Mouse (Mus musculus) frontal cortex, adult (tissue): Measurements from ENCODE around the gene Tagap.

Experiments used
- ATAC-seq: cut with Nextera tagmentation; 2 replicates; pipeline ENCODE4 v1.9.2; 2017; ENCODE audit warnings: mild to moderate bottlenecking, moderate library complexity, mixed read lengths; ENCODE audit not compliant: low TSS enrichment

Tagap gene

GRCm38 (mm10) chr17:7925413-7926160, at the start of gene Tagap:
Tagap (plus strand) TSS chr17:7926000.
- ATAC-seq, result no peak

GRCm38 (mm10) chr17:7876541-7876940, 49.3 kb upstream of the Tagap start:
- no peak for ATAC-seq

GRCm38 (mm10) chr17:7877191-7877764, 48.5 kb upstream of the Tagap start:
- ATAC-seq, result no peak

- ATAC-seq, result peak; percentile 85
Observed at GRCm38 (mm10) chr17:7877878-7878277, 47.9 kb upstream of the Tagap start.

- ATAC-seq, result no peak
Observed at GRCm38 (mm10) chr17:7879529-7879928, 46.3 kb upstream of the Tagap start.

- no peak for ATAC-seq
Observed at GRCm38 (mm10) chr17:7883126-7883525, 42.7 kb upstream of the Tagap start.

- no peak for ATAC-seq
Observed at GRCm38 (mm10) chr17:7884606-7885005, 41.2 kb upstream of the Tagap start.

GRCm38 (mm10) chr17:7887071-7887815, 38.6 kb upstream of the Tagap start:
- no peak for ATAC-seq

- ATAC-seq, result no peak
Observed at GRCm38 (mm10) chr17:7888291-7888690, 37.5 kb upstream of the Tagap start.

- no peak for ATAC-seq
Observed at GRCm38 (mm10) chr17:7889026-7889425, 36.8 kb upstream of the Tagap start.

GRCm38 (mm10) chr17:7892676-7893075, 33.1 kb upstream of the Tagap start:
- ATAC-seq, result no peak

- ATAC-seq, result no peak
Observed at GRCm38 (mm10) chr17:7894094-7894493, 31.7 kb upstream of the Tagap start.

- no peak for ATAC-seq
Observed at GRCm38 (mm10) chr17:7896047-7896635, 29.7 kb upstream of the Tagap start.

GRCm38 (mm10) chr17:7897120-7897519, 28.7 kb upstream of the Tagap start:
- ATAC-seq, result no peak

- ATAC-seq, result no peak
Observed at GRCm38 (mm10) chr17:7897756-7898155, 28.0 kb upstream of the Tagap start.

GRCm38 (mm10) chr17:7899233-7899632, 26.6 kb upstream of the Tagap start:
- no peak for ATAC-seq

- ATAC-seq, result no peak
Observed at GRCm38 (mm10) chr17:7899961-7900360, 25.8 kb upstream of the Tagap start.

- no peak for ATAC-seq
Observed at GRCm38 (mm10) chr17:7901536-7901935, 24.3 kb upstream of the Tagap start.

- ATAC-seq, result no peak
Observed at GRCm38 (mm10) chr17:7902362-7902761, 23.4 kb upstream of the Tagap start.

- ATAC-seq, result no peak
Observed at GRCm38 (mm10) chr17:7904992-7905391, 20.8 kb upstream of the Tagap start.

- ATAC-seq, result no peak
Observed at GRCm38 (mm10) chr17:7905936-7906685, 19.7 kb upstream of the Tagap start.
